Mouse (Mus musculus) lung, postnatal 0 days (tissue): Measurements from ENCODE around the gene Cntnap2.

Experiments
- CTCF ChIP-seq: IDR thresholded peaks from 2 replicates; pipeline ENCODE4 v1.5.1; 2016; ENCODE audit warnings: antibody characterized with exemption, mild to moderate bottlenecking
- EP300 ChIP-seq: IDR thresholded peaks from 2 replicates; pipeline ENCODE4 v1.6.1; 2016; ENCODE audit warnings: antibody characterized with exemption, mild to moderate bottlenecking, control low read depth

GRCm38 (mm10) chr6:45290154-45290553, 231.0 kb downstream of the Cntnap2 start:
- TF ChIP-seq CTCF (no peak), EP300 (no peak)
